Mouse (Mus musculus): Measurements from ENCODE around the gene 9030612E09Rik. TPM values are rescaled to one million over a fixed set of nuclear protein-coding genes. Genes with fewer than 3 reads are reported as not detected.
A peak's percentile ranks its signal among the peaks of the same experiment; 100 is the strongest.

The 9030612E09Rik gene
- total RNA-seq, 2 experiments from 2014 or later: 1.4 to 2.8 TPM

GRCm38 (mm10) chr10:43180313-43180912 lies 5.9 kb downstream of the 9030612E09Rik start:
- intact Hi-C loops (cut with DNase I): no loop called here
- DNase-seq (ENCODE audit: low spot score in 2 of 2): no peak

- DNase-seq (ENCODE audit: low spot score in 2 of 2): no peak
- intact Hi-C loops (cut with DNase I): no loop called here
Observed at GRCm38 (mm10) chr10:43200206-43200605, 25.7 kb downstream of the 9030612E09Rik start.

GRCm38 (mm10) chr10:43203865-43204264 lies 29.4 kb downstream of the 9030612E09Rik start:
- intact Hi-C loops (cut with DNase I): no loop called here
- DNase-seq (ENCODE audit: low spot score in 2 of 2): no peak

- intact Hi-C loops (cut with DNase I): no loop called here
- no peak for DNase-seq (ENCODE audit: low spot score in 2 of 2)
Observed at GRCm38 (mm10) chr10:43211866-43212265, 37.4 kb downstream of the 9030612E09Rik start.

- DNase-seq (ENCODE audit: low spot score in 2 of 2): no peak
- intact Hi-C loops (cut with DNase I): no loop called here
Observed at GRCm38 (mm10) chr10:43217361-43217900, 42.9 kb downstream of the 9030612E09Rik start.

- DNase-seq (ENCODE audit: low spot score in 2 of 2): peak in 1 of 2 experiments; percentile 7
- intact Hi-C loops (cut with DNase I): loop anchor here (2.0 to 5.0 kb wide), 3 partner anchors 46 to 252 kb away; partner anchors contain the start of genes 9030612E09Rik and Sobp
Observed at GRCm38 (mm10) chr10:43220479-43220878, 46.0 kb downstream of the 9030612E09Rik start.

- intact Hi-C loops (cut with DNase I): loop anchor here (2.0 to 5.0 kb wide), 3 partner anchors 46 to 251 kb away; partner anchors contain the start of genes 9030612E09Rik and Sobp
- DNase-seq (ENCODE audit: low spot score in 2 of 2): peak; percentile 93 to 94
Observed at GRCm38 (mm10) chr10:43220910-43221625, 46.6 kb downstream of the 9030612E09Rik start, which contains the start of gene Pdss2. Pdss2 (plus strand) TSS chr10:43221486.

- intact Hi-C loops (cut with DNase I): loop anchor here (2.0 to 5.0 kb wide), 3 partner anchors 47 to 251 kb away; partner anchors contain the start of genes 9030612E09Rik and Sobp
Observed at GRCm38 (mm10) chr10:43221659-43222058, 47.2 kb downstream of the 9030612E09Rik start.

GRCm38 (mm10) chr10:43223391-43223790 lies 48.9 kb downstream of the 9030612E09Rik start:
- intact Hi-C loops (cut with DNase I): loop anchor here (5.0 kb wide), 2 partner anchors 54 to 249 kb away; no protein-coding TSS in a partner anchor
- DNase-seq (ENCODE audit: low spot score in 2 of 2): no peak

More at GRCm38 (mm10) chr10:43221659-43222058, 47.2 kb downstream of the 9030612E09Rik start:
- no peak for DNase-seq (ENCODE audit: low spot score in 2 of 2)

Other genes starting within 250 kb of the 9030612E09Rik start
- 10 to 100 TPM; 76.7 to 79.5 TPM for gene Sobp, start 174 bp upstream of the 9030612E09Rik start, total RNA-seq (2021)
- gene Pdss2, start 46.8 kb downstream of the 9030612E09Rik start, total RNA-seq (2021): 10 to 100 TPM; 16.2 to 16.5 TPM

Data from left cerebral cortex, postnatal 36 days (tissue).